7 mouse cellular contexts compared by ENCODE assay signal in the genomic region with DNA sequence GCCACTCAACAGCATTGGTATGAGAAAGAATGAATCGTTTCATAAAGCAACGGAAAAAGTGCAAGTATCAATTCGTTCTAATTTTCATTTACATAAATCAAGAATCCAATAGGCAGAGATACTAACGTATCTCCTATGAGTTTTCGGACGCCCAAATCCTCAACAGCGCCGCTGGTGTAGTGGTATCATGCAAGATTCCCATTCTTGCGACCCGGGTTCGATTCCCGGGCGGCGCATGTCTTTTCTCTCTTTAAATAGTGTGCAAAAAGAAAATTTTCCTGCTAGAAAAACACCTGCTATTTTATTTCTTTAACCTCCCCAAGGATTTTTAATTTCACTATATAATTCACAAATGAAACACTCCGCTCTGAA. TPM values are rescaled to one million over a fixed set of nuclear protein-coding genes. Genes with fewer than 3 reads are reported as not detected.
DNase-seq lines count a peak whose midpoint lies in the region; ATAC-seq and TF ChIP-seq lines count a peak whose summit lies in the region.

No protein-coding gene starts in this region.

- H3K9ac ChIP-seq in forebrain, embryonic 16.5 days (replicated peaks; ENCODE audit: low read depth, low read length) = peak overlapping the region; percentile 100; the same call in 1 of the 2 replicates
- peak overlapping the region; percentile 100 for H3K9ac ChIP-seq in hindbrain, embryonic 14.5 days

- peak in 1 of 2 experiments; percentile 94 for DNase-seq in cerebellum, adult 2 months
- DNase-seq in hindbrain, embryonic 14.5 days (ENCODE audit: low spot score) = peak; percentile 97
- peak; percentile 89 for DNase-seq in left cerebral cortex, adult 11 months (ENCODE audit: low spot score)
- peak; percentile 93 for DNase-seq in lung, postnatal 36 days
- DNase-seq in right cerebral cortex, postnatal 14 days = peak; percentile 81

- peak overlapping the region; percentile 55 for H3K4me2 ChIP-seq in forebrain, embryonic 16.5 days (ENCODE audit: low read length)
- H3K4me2 ChIP-seq in hindbrain, embryonic 14.5 days (replicated peaks) = peak overlapping the region; percentile 81

- TF ChIP-seq POLR2A in cerebellum, adult 2 months (IDR thresholded peaks at IDR 0.05; ENCODE audit: borderline replicate concordance, insufficient read depth, low read length) = no peak

- WGBS in cerebellum, adult 2 months = under 1% methylated on average over 15 of the region's 15 CpGs
- WGBS in forebrain, embryonic 16.5 days = under 1% methylated on average over 15 of the region's 15 CpGs
- WGBS in hindbrain, embryonic 14.5 days = under 1% methylated on average over 15 of the region's 15 CpGs

- H3K27ac ChIP-seq in cerebellum, adult 2 months (ENCODE audit: insufficient read depth, low read length) = no peak overlapping the region
- H3K27ac ChIP-seq in forebrain, embryonic 16.5 days (ENCODE audit: low read length) = peak overlapping the region; percentile 100
- H3K27ac ChIP-seq in hindbrain, embryonic 14.5 days = peak overlapping the region; percentile 100

- no peaks in the 10 kb centered on the region for H3K27me3 ChIP-seq in cerebellum, adult 2 months (ENCODE audit: control insufficient read depth, insufficient read depth, low read length)
- no peaks in the 10 kb centered on the region for H3K27me3 ChIP-seq in forebrain, embryonic 16.5 days (replicated peaks; ENCODE audit: control insufficient read depth, insufficient read depth, low read length)
- no peaks in the 10 kb centered on the region for H3K27me3 ChIP-seq in hindbrain, embryonic 14.5 days (ENCODE audit: control insufficient read depth, insufficient read depth, low read length)

- H3K36me3 ChIP-seq in forebrain, embryonic 16.5 days (ENCODE audit: control insufficient read depth, insufficient read depth) = no peaks in the 10 kb centered on the region
- peaks cover 18% of the 10 kb centered on the region for H3K36me3 ChIP-seq in hindbrain, embryonic 14.5 days (replicated peaks; ENCODE audit: control insufficient read depth, insufficient read depth)

- no peak for TF ChIP-seq CTCF in cerebellum, adult 2 months (IDR thresholded peaks at IDR 0.05; ENCODE audit: borderline replicate concordance, insufficient read depth, low read depth, low read length)

- H3K4me3 ChIP-seq in cerebellum, adult 2 months (replicated peaks; ENCODE audit: insufficient read depth, low read depth, low read length) = peak overlapping the region; percentile 92
- peak overlapping the region; percentile 85 for H3K4me3 ChIP-seq in forebrain, embryonic 16.5 days (replicated peaks; ENCODE audit: low read length)
- H3K4me3 ChIP-seq in hindbrain, embryonic 14.5 days (replicated peaks; ENCODE audit: low read length) = peak overlapping the region; percentile 88

- no peaks in the 10 kb centered on the region for H3K9me3 ChIP-seq in forebrain, embryonic 16.5 days (ENCODE audit: control insufficient read depth, low read length)
- no peaks in the 10 kb centered on the region for H3K9me3 ChIP-seq in hindbrain, embryonic 14.5 days (ENCODE audit: control insufficient read depth, low read length)

- H3K4me1 ChIP-seq in cerebellum, adult 2 months (ENCODE audit: control insufficient read depth, insufficient read depth, low read length) = no peaks in the 10 kb centered on the region; the same call in 1 of the 2 replicates
- peaks cover 16% of the 10 kb centered on the region for H3K4me1 ChIP-seq in forebrain, embryonic 16.5 days (replicated peaks; ENCODE audit: control insufficient read depth, insufficient read depth, low read length)
- peaks cover 19% of the 10 kb centered on the region for H3K4me1 ChIP-seq in hindbrain, embryonic 14.5 days (replicated peaks; ENCODE audit: control insufficient read depth, insufficient read depth, low read length)

- peak; percentile 34 for ATAC-seq in activated CD4-positive, CD25-positive, alpha-beta regulatory T cell, adult 4 months
- ATAC-seq in forebrain, embryonic 16.5 days = peak; percentile 74
- peak; percentile 78 for ATAC-seq in hindbrain, embryonic 14.5 days (ENCODE audit: low FRiP score)

RNA-seq across cellular contexts. Expression of gene Tia1, which starts 0.3 kb away (rescaled TPM):
- 100 to 1,000 TPM in 1 of 2 experiments, 10 to 100 TPM in 1; 96.7 to 104 TPM for polyA plus RNA-seq in activated CD4-positive, CD25-positive, alpha-beta regulatory T cell, adult 4 months (2017; shearing (Covaris generic))
- 119 and 133 TPM in 2 replicates for polyA plus RNA-seq in cerebellum, adult 2 months (2012; rRNA removed)
- 370 and 414 TPM in 2 replicates for polyA plus RNA-seq in forebrain, embryonic 16.5 days (2015; fragmentation: Nextera tagmentation; extraction: Ambion mirVana)
- 267 and 306 TPM in 2 replicates for polyA plus RNA-seq in hindbrain, embryonic 14.5 days (2014; fragmentation: Nextera tagmentation; extraction: Ambion mirVana)

RNA-seq across cellular contexts. Expression of gene Pcyox1, which starts 6.8 kb away (rescaled TPM):
- 1 to 10 TPM; 5.3 to 6.9 TPM for polyA plus RNA-seq in activated CD4-positive, CD25-positive, alpha-beta regulatory T cell, adult 4 months (2017; shearing (Covaris generic))
- 59.5 and 61.1 TPM in 2 replicates for polyA plus RNA-seq in cerebellum, adult 2 months (2012; rRNA removed)
- 104 and 119 TPM in 2 replicates for polyA plus RNA-seq in forebrain, embryonic 16.5 days (2015; fragmentation: Nextera tagmentation; extraction: Ambion mirVana)
- polyA plus RNA-seq in hindbrain, embryonic 14.5 days (2014; fragmentation: Nextera tagmentation; extraction: Ambion mirVana) = 94.9 and 99.9 TPM in 2 replicates

RNA-seq across cellular contexts. Expression of gene Gm44790, which starts 22.7 kb away (rescaled TPM):
- polyA plus RNA-seq in activated CD4-positive, CD25-positive, alpha-beta regulatory T cell, adult 4 months (2017; shearing (Covaris generic)) = not detected
- 0.82 and 1.1 TPM in 2 replicates for polyA plus RNA-seq in cerebellum, adult 2 months (2012; rRNA removed)
- not detected in 2 replicates for polyA plus RNA-seq in forebrain, embryonic 16.5 days (2015; fragmentation: Nextera tagmentation; extraction: Ambion mirVana)
- not detected in 2 replicates for polyA plus RNA-seq in hindbrain, embryonic 14.5 days (2014; fragmentation: Nextera tagmentation; extraction: Ambion mirVana)

RNA-seq across cellular contexts. Expression of gene Snrpg, which starts 32.6 kb away (rescaled TPM):
- 100 to 1,000 TPM; 383 to 452 TPM for polyA plus RNA-seq in activated CD4-positive, CD25-positive, alpha-beta regulatory T cell, adult 4 months (2017; shearing (Covaris generic))
- polyA plus RNA-seq in cerebellum, adult 2 months (2012; rRNA removed) = 62.2 and 74.2 TPM in 2 replicates
- polyA plus RNA-seq in forebrain, embryonic 16.5 days (2015; fragmentation: Nextera tagmentation; extraction: Ambion mirVana) = 420 and 457 TPM in 2 replicates
- 345 and 410 TPM in 2 replicates for polyA plus RNA-seq in hindbrain, embryonic 14.5 days (2014; fragmentation: Nextera tagmentation; extraction: Ambion mirVana)

RNA-seq across cellular contexts. Expression of gene C87436, which starts 34.5 kb away (rescaled TPM):
- 10 to 100 TPM; 25.1 to 26.1 TPM for polyA plus RNA-seq in activated CD4-positive, CD25-positive, alpha-beta regulatory T cell, adult 4 months (2017; shearing (Covaris generic))
- polyA plus RNA-seq in cerebellum, adult 2 months (2012; rRNA removed) = 24.3 and 25.3 TPM in 2 replicates
- polyA plus RNA-seq in forebrain, embryonic 16.5 days (2015; fragmentation: Nextera tagmentation; extraction: Ambion mirVana) = 34.2 and 36.0 TPM in 2 replicates
- 19.2 and 21.6 TPM in 2 replicates for polyA plus RNA-seq in hindbrain, embryonic 14.5 days (2014; fragmentation: Nextera tagmentation; extraction: Ambion mirVana)
